Mouse (Mus musculus) v-Abl transformed pro-B cells (cell line): ENCODE measurements around the gene H2-T3.

ENCODE experiments used
- in situ Hi-C, 2 experiments: fragments of 400-800 bp; cut with MboI; formaldehyde crosslinking; loops; one replicate each; pipeline ENCODE4 v1.15.1; 2025; ENCODE audit not compliant: unreplicated experiment in 2 of 2

The H2-T3 gene

GRCm38 (mm10) chr17:36145111-36145860, 44.8 kb downstream of the H2-T3 start:
- in situ Hi-C loops: no loop called here

- in situ Hi-C loops: loop anchor here (10.0 kb wide), 1 partner anchor 92 kb away; the partner anchor contains the start of genes Gm6034 (in 2 of the 2) and H2-T22 (in 2 of the 2)
Measured at GRCm38 (mm10) chr17:36136299-36136848, 53.7 kb downstream of the H2-T3 start.
